Mouse (Mus musculus) ES-E14 (cell line): ENCODE measurements at regions not wholly inside any gene's neighbourhood (a gene's known extent, or its start where the extent isn't known, plus 50 kb on each side); places are given as distances from the start of the nearest gene placed in this dataset.

ENCODE experiments used
- DNase-seq: peaks from one replicate; pipeline ENCODE4 v3.0.0-alpha.2; 2013; ENCODE audit warnings: low read depth, low spot score
- H3K27ac ChIP-seq: 2 replicates; pipeline ENCODE4 v1.5.1; 2012; ENCODE audit warnings: low read depth, mild to moderate bottlenecking, low read length, moderate library complexity, mixed read lengths; ENCODE audit not compliant: poor library complexity, insufficient read depth, severe bottlenecking
- H3K36me3 ChIP-seq: 2 replicates; pipeline ENCODE4 v1.6.1; 2012; ENCODE audit warnings: mild to moderate bottlenecking, low read length, moderate library complexity, mixed read lengths; ENCODE audit not compliant: control insufficient read depth, poor library complexity, insufficient read depth, severe bottlenecking
- H3K4me1 ChIP-seq, 2 experiments: fragments of 150-350 bp in 1 of 2; sonication (generic) in 1 of 2; 2 replicates each; pipeline ENCODE4 v1.6.1; 2012; ENCODE audit warnings: low read length in 2 of 2, mild to moderate bottlenecking in 1 of 2, mixed read lengths in 1 of 2; ENCODE audit not compliant: control insufficient read depth in 2 of 2, insufficient read depth in 2 of 2, poor library complexity in 1 of 2
- H3K4me3 ChIP-seq, 2 experiments: fragments of 150-350 bp in 1 of 2; sonication (generic) in 1 of 2; 2 replicates each; pipeline ENCODE4 v1.5.1; 2012; ENCODE audit warnings: low read length in 2 of 2, low read depth in 1 of 2, mild to moderate bottlenecking in 1 of 2, mixed read lengths in 1 of 2; ENCODE audit not compliant: insufficient read depth in 1 of 2, poor library complexity in 1 of 2, severe bottlenecking in 1 of 2
- H3K9ac ChIP-seq: 2 replicates; pipeline ENCODE4 v1.6.1; 2012; ENCODE audit warnings: low read depth, mild to moderate bottlenecking, low read length, mixed read lengths; ENCODE audit not compliant: poor library complexity, insufficient read depth, severe bottlenecking
- H3K9me3 ChIP-seq: fragments of 150-350 bp; sonication (generic); 2 replicates; pipeline ENCODE4 v1.6.1; 2012; ENCODE audit warnings: low read depth, mild to moderate bottlenecking, low read length; ENCODE audit not compliant: control insufficient read depth, insufficient read depth
- CHD2 ChIP-seq: IDR thresholded peaks from 2 replicates; pipeline ENCODE4 v1.6.1; 2014; ENCODE audit warnings: mild to moderate bottlenecking, low read depth, low read length, inconsistent platforms
- HCFC1 ChIP-seq: IDR thresholded peaks from 2 replicates; pipeline ENCODE4 v1.6.1; 2012; ENCODE audit warnings: low read length, inconsistent platforms, borderline replicate concordance; ENCODE audit not compliant: insufficient read depth
- MAFK ChIP-seq: IDR thresholded peaks from 2 replicates; pipeline ENCODE4 v1.6.1; 2014; ENCODE audit warnings: mild to moderate bottlenecking, low read depth, low read length, inconsistent platforms; ENCODE audit not compliant: insufficient read depth
- ZC3H11A ChIP-seq: IDR thresholded peaks from 2 replicates; pipeline ENCODE4 v1.6.1; 2012; ENCODE audit warnings: low read depth, mild to moderate bottlenecking, inconsistent platforms, low read length, borderline replicate concordance
- ZNF384 ChIP-seq: IDR thresholded peaks from 2 replicates; pipeline ENCODE4 v1.6.1; 2012; ENCODE audit warnings: low read depth, low read length, inconsistent platforms
- in situ Hi-C, 2 experiments: fragments of 600-800 bp; cut with MboI; formaldehyde crosslinking; loops; one replicate each; pipeline ENCODE4 v1.15.1; 2025; ENCODE audit warnings: low sequenced_read_pairs in 2 of 2, inconsistent platforms in 1 of 2; ENCODE audit not compliant: unreplicated experiment in 2 of 2

GRCm38 (mm10) chr19:6639681-6640080 lies 96.8 kb upstream of the Slc22a12 start:
- no peak for DNase-seq
- Histone ChIP-seq H3K27ac (no peak overlapping the region), H3K36me3 (no peaks in the 10 kb centered on the region), H3K4me3 (no peak overlapping the region), H3K9me3 (no peaks in the 10 kb centered on the region), H3K4me1 (peaks cover 0 to 2% of the 10 kb centered on the region in 2 experiments; a peak in 1 of 4 replicates), H3K9ac (no peak overlapping the region)
- in situ Hi-C loops: no loop called here
- no peak for TF ChIP-seq ZC3H11A
- no peak for TF ChIP-seq MAFK
- TF ChIP-seq ZNF384: no peak
- no peak for TF ChIP-seq CHD2
- no peak for TF ChIP-seq HCFC1

- DNase-seq: no peak
Observed at GRCm38 (mm10) chr19:6633400-6633799, 90.6 kb upstream of the Slc22a12 start.

GRCm38 (mm10) chr19:6631817-6632216 lies 89.0 kb upstream of the Slc22a12 start:
- TF ChIP-seq MAFK (no peak), ZNF384 (no peak), CHD2 (no peak), HCFC1 (no peak)
- no peaks in the 10 kb centered on the region for H3K36me3 ChIP-seq
- H3K27ac ChIP-seq: no peak overlapping the region
- no peak overlapping the region for H3K4me3 ChIP-seq
- DNase-seq: no peak
- no peak overlapping the region for H3K9ac ChIP-seq
- H3K4me1 ChIP-seq: 0 out of 4 replicates have a peak, but pooled peaks cover 0 to 1% of the 10 kb centered on the region in 2 experiments
- in situ Hi-C loops: no loop called here
- no peaks in the 10 kb centered on the region for H3K9me3 ChIP-seq

More at GRCm38 (mm10) chr19:6633400-6633799, 90.6 kb upstream of the Slc22a12 start:
- H3K27ac ChIP-seq: no peak overlapping the region
- 0 out of 4 replicates have a peak, but pooled peaks cover 0 to 1% of the 10 kb centered on the region in 2 experiments for H3K4me1 ChIP-seq
- H3K36me3 ChIP-seq: no peaks in the 10 kb centered on the region
- no peaks in the 10 kb centered on the region for H3K9me3 ChIP-seq
- no peak for TF ChIP-seq HCFC1
- TF ChIP-seq CHD2: no peak
- in situ Hi-C loops: no loop called here
- no peak overlapping the region for H3K4me3 ChIP-seq
- no peak overlapping the region for H3K9ac ChIP-seq

DNA sequence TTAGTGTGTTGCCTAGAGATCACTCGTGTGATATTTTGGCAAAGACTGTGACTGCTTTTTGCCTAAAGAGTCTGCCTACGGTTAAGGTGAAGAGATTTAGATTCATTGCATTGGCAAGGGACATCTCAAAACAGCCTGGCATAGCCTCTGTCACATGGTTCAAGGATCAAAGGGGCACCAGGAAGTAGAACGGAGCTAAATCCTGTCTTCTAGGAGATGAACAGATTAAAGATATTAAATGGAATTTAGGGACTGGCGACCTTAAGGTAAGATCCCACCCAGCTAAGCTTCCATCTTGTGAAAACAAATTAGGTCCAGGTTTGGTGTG lies 87.7 kb upstream of the Slc22a12 start:
- Histone ChIP-seq H3K36me3 (no peaks in the 10 kb centered on the region), H3K4me3 (no peak overlapping the region), H3K27ac (no peak overlapping the region), H3K9ac (no peak overlapping the region), H3K9me3 (no peaks in the 10 kb centered on the region), H3K4me1 (0 out of 4 replicates have a peak, but pooled peaks cover 0 to 1% of the 10 kb centered on the region in 2 experiments)
- TF ChIP-seq ZNF384: no peak
- no peak for TF ChIP-seq MAFK
- TF ChIP-seq ZC3H11A: no peak
- TF ChIP-seq HCFC1: no peak
- TF ChIP-seq CHD2: no peak
- DNase-seq: no peak
- in situ Hi-C loops: no loop called here

DNA sequence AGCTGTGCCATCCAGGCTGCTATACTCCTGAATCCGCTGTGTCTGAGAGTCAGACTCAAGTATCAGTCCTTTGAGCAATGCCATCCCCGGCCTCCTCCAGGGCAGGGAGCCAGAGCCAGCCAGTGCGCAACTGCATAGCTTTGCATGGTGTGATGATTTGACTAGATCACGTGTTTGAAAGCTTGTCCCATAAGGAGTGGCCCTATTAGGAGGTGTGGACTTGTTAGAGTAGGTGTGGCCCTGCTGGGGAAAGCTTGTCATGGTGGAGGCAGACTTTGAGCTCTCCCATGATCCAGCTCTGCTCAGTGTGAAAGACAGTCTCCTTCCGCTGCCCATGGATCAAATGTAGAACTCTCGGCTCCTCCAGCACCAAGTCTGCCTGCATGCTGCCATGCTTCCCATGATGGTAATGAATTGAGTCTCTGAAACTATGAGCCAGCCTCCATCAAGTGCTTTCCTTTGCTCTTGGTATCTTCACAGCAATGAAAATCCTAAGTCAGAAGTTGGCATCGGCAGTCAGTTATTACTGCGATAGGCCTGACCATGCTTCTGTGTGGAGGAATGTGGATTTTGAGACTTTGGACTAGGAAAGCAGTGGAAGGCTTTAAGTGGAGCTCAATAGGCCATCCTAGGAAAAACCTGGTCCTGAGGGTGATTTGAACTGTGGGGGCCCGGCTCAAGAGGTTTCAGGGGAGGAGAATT lies 87.2 kb upstream of the Slc22a12 start:
- in situ Hi-C loops: no loop called here
- Histone ChIP-seq H3K4me3 (no peak overlapping the region), H3K36me3 (no peaks in the 10 kb centered on the region), H3K27ac (no peak overlapping the region), H3K4me1 (0 out of 4 replicates have a peak, but pooled peaks cover 0 to 1% of the 10 kb centered on the region in 2 experiments), H3K9me3 (no peaks in the 10 kb centered on the region), H3K9ac (no peak overlapping the region)
- DNase-seq: no peak
- no peak for TF ChIP-seq ZC3H11A
- TF ChIP-seq HCFC1: no peak
- no peak for TF ChIP-seq CHD2
- no peak for TF ChIP-seq MAFK
- no peak for TF ChIP-seq ZNF384
